Mouse (Mus musculus) lung, embryonic 14.5 days (tissue): ENCODE data around the gene Anapc16. TPM values are rescaled to one million over a fixed set of nuclear protein-coding genes. Genes with fewer than 3 reads are reported as not detected.

Experiments
- ATAC-seq: fragments of 200-750 bp; cut with Nextera tagmentation; 2 replicates; pipeline ENCODE4 v1.8.0; 2017; ENCODE audit warnings: mild to moderate bottlenecking, moderate TSS enrichment, moderate library complexity; ENCODE audit not compliant: insufficient read depth
- DNase-seq: peaks from one replicate; pipeline ENCODE4 v3.0.0-alpha.2; 2015
- H3K27ac ChIP-seq: fragments of 300-500 bp; sonication (generic); 2 replicates; pipeline ENCODE4 v1.5.1; 2014; ENCODE audit warnings: low read depth, mild to moderate bottlenecking, moderate library complexity
- H3K27me3 ChIP-seq: fragments of 300-500 bp; sonication (generic); 2 replicates; pipeline ENCODE4 v1.6.1; 2014; ENCODE audit warnings: low read length, control low read depth; ENCODE audit not compliant: insufficient read depth
- H3K36me3 ChIP-seq: fragments of 300-500 bp; sonication (generic); 2 replicates; pipeline ENCODE4 v1.6.1; 2014; ENCODE audit warnings: control low read depth; ENCODE audit not compliant: insufficient read depth
- H3K4me1 ChIP-seq: fragments of 300-500 bp; sonication (generic); 2 replicates; pipeline ENCODE4 v1.6.1; 2014; ENCODE audit warnings: antibody characterized with exemption, control low read depth; ENCODE audit not compliant: insufficient read depth
- H3K4me2 ChIP-seq: fragments of 300-500 bp; sonication (generic); 2 replicates; pipeline ENCODE4 v1.6.1; 2014; ENCODE audit warnings: mild to moderate bottlenecking
- H3K4me3 ChIP-seq: fragments of 300-500 bp; sonication (generic); 2 replicates; pipeline ENCODE4 v1.5.1; 2014; ENCODE audit warnings: low read depth, low read length
- H3K9ac ChIP-seq: fragments of 300-500 bp; sonication (generic); 2 replicates; pipeline ENCODE4 v1.6.1; 2014
- H3K9me3 ChIP-seq: fragments of 300-500 bp; sonication (generic); 2 replicates; pipeline ENCODE4 v1.6.1; 2016; ENCODE audit warnings: low read depth, low read length, control low read depth
- CTCF ChIP-seq: IDR thresholded peaks from 2 replicates; pipeline ENCODE4 v1.5.1; 2016; ENCODE audit warnings: antibody characterized with exemption, low read depth
- WGBS: fragments of 180-500 bp; shearing (Covaris S2); extraction: QIAGEN DNeasy Blood & Tissue Kit; methylation state at CpG from one replicate; pipeline ENCODE4 v1.1.7; 2014; 5-methylcytosine and 5-hydroxymethylcytosine counted together
- polyA plus RNA-seq: library from polyadenylated mRNA; unstranded; fragments of >200 nt; fragmentation: Nextera tagmentation; extraction: Ambion mirVana; gene quantifications from 2 replicates; pipeline ENCODE4 v1.2.1, GENCODE M21; 2014

Anapc16 gene
- polyA plus RNA-seq, 1 experiment from 2014 or later: 108 TPM

GRCm38 (mm10) chr10:59972999-59973398, 29.9 kb downstream of the Anapc16 start:
- no peak overlapping the region for H3K4me2 ChIP-seq
- ATAC-seq: no peak
- H3K36me3 ChIP-seq: no peaks in the 10 kb centered on the region
- no peak overlapping the region; the same call in 1 of the 2 replicates for H3K27ac ChIP-seq
- TF ChIP-seq CTCF: no peak
- H3K9me3 ChIP-seq: no peaks in the 10 kb centered on the region
- WGBS: 78% methylated on average over 6 of the region's 6 CpGs
- peaks cover 26% of the 10 kb centered on the region for H3K4me1 ChIP-seq
- no peak overlapping the region for H3K9ac ChIP-seq
- DNase-seq: no peak
- no peaks in the 10 kb centered on the region for H3K27me3 ChIP-seq
- no peak overlapping the region for H3K4me3 ChIP-seq

- TF ChIP-seq CTCF: no peak
- DNase-seq: peak; percentile 42
- Histone ChIP-seq H3K4me1 (peaks cover 23% of the 10 kb centered on the region), H3K27me3 (no peaks in the 10 kb centered on the region), H3K4me2 (no peak overlapping the region), H3K4me3 (no peak overlapping the region), H3K9ac (no peak overlapping the region), H3K27ac (no peak overlapping the region), H3K9me3 (no peaks in the 10 kb centered on the region), H3K36me3 (no peaks in the 10 kb centered on the region)
- 77% methylated on average over 2 of the region's 2 CpGs for WGBS
- ATAC-seq: no peak
Measured at GRCm38 (mm10) chr10:59972534-59972933, 30.4 kb downstream of the Anapc16 start.

GRCm38 (mm10) chr10:59971813-59972212, 31.1 kb downstream of the Anapc16 start:
- WGBS: 91% methylated on average over 8 of the region's 8 CpGs
- Histone ChIP-seq H3K4me2 (no peak overlapping the region), H3K36me3 (no peaks in the 10 kb centered on the region), H3K4me3 (no peak overlapping the region), H3K9me3 (no peaks in the 10 kb centered on the region), H3K27ac (no peak overlapping the region), H3K9ac (no peak overlapping the region), H3K4me1 (peaks cover 23% of the 10 kb centered on the region), H3K27me3 (no peaks in the 10 kb centered on the region)
- DNase-seq (no peak), ATAC-seq (no peak)
- no peak for TF ChIP-seq CTCF

- peaks cover 25% of the 10 kb centered on the region for H3K4me1 ChIP-seq
- no peaks in the 10 kb centered on the region for H3K27me3 ChIP-seq
- no peaks in the 10 kb centered on the region for H3K36me3 ChIP-seq
- no peak for ATAC-seq
- TF ChIP-seq CTCF: no peak
- WGBS: 26% methylated on average over 6 of the region's 6 CpGs
- peak overlapping the region; percentile 72 for H3K4me2 ChIP-seq
- no peak for DNase-seq
- H3K9me3 ChIP-seq: no peaks in the 10 kb centered on the region
- peak overlapping the region; percentile 40 for H3K4me3 ChIP-seq
- peak overlapping the region; percentile 58 for H3K9ac ChIP-seq
- H3K27ac ChIP-seq: peak overlapping the region; percentile 58; the same call in 1 of the 2 replicates
Measured at GRCm38 (mm10) chr10:59970450-59971062, 32.4 kb downstream of the Anapc16 start.

- H3K27me3 ChIP-seq: no peaks in the 10 kb centered on the region
- peak; percentile 31; the same call in 1 of the 2 replicates for ATAC-seq
- H3K9me3 ChIP-seq: no peaks in the 10 kb centered on the region
- H3K4me2 ChIP-seq: peak overlapping the region; percentile 72
- H3K27ac ChIP-seq: peak overlapping the region; percentile 58
- peak overlapping the region; percentile 40 for H3K4me3 ChIP-seq
- no peaks in the 10 kb centered on the region for H3K36me3 ChIP-seq
- peak overlapping the region; percentile 58 for H3K9ac ChIP-seq
- peaks cover 27% of the 10 kb centered on the region for H3K4me1 ChIP-seq
- TF ChIP-seq CTCF: no peak
- DNase-seq: peak; percentile 77
- 2% methylated on average over 25 of the region's 25 CpGs for WGBS
Measured at GRCm38 (mm10) chr10:59969821-59970449, 33.0 kb downstream of the Anapc16 start.

GRCm38 (mm10) chr10:59967309-59967942, 35.5 kb downstream of the Anapc16 start:
- H3K4me2 ChIP-seq: no peak overlapping the region
- DNase-seq (peak; percentile 33), ATAC-seq (no peak)
- peaks cover 18% of the 10 kb centered on the region for H3K4me1 ChIP-seq
- WGBS: 65% methylated on average over 6 of the region's 6 CpGs
- no peaks in the 10 kb centered on the region for H3K27me3 ChIP-seq
- H3K9ac ChIP-seq: no peak overlapping the region
- H3K36me3 ChIP-seq: no peaks in the 10 kb centered on the region
- TF ChIP-seq CTCF: no peak
- H3K9me3 ChIP-seq: no peaks in the 10 kb centered on the region
- H3K27ac ChIP-seq: no peak overlapping the region
- H3K4me3 ChIP-seq: no peak overlapping the region

GRCm38 (mm10) chr10:59966743-59967142, 36.2 kb downstream of the Anapc16 start:
- Histone ChIP-seq H3K9ac (no peak overlapping the region), H3K4me2 (no peak overlapping the region), H3K4me1 (peaks cover 18% of the 10 kb centered on the region), H3K36me3 (no peaks in the 10 kb centered on the region), H3K27ac (no peak overlapping the region), H3K9me3 (no peaks in the 10 kb centered on the region), H3K4me3 (no peak overlapping the region), H3K27me3 (no peaks in the 10 kb centered on the region)
- WGBS: 90% methylated on average over 6 of the region's 6 CpGs
- ATAC-seq (no peak), DNase-seq (no peak)
- TF ChIP-seq CTCF: peak; percentile 36
